Mouse (Mus musculus) kidney, embryonic 14.5 days (tissue): ENCODE measurements around the gene Kcnmb2. TPM values are rescaled to one million over a fixed set of nuclear protein-coding genes. Genes with fewer than 3 reads are reported as not detected.

Experiments
- ATAC-seq: fragments of 200-750 bp; cut with Nextera tagmentation; 2 replicates; pipeline ENCODE4 v1.8.0; 2017; ENCODE audit warnings: moderate number of reproducible peaks, mild to moderate bottlenecking, moderate TSS enrichment, moderate library complexity; ENCODE audit not compliant: low FRiP score, low TSS enrichment
- H3K27ac ChIP-seq: fragments of 300-500 bp; sonication (generic); 2 replicates; pipeline ENCODE4 v1.5.1; 2014; ENCODE audit warnings: low read depth, mild to moderate bottlenecking, low read length, moderate library complexity, mixed read lengths
- H3K27me3 ChIP-seq: fragments of 300-500 bp; sonication (generic); 2 replicates; pipeline ENCODE4 v1.6.1; 2014; ENCODE audit warnings: mild to moderate bottlenecking, low read length; ENCODE audit not compliant: control insufficient read depth, insufficient read depth
- H3K36me3 ChIP-seq: fragments of 300-500 bp; sonication (generic); 2 replicates; pipeline ENCODE4 v1.6.1; 2014; ENCODE audit warnings: low read length, mixed read lengths; ENCODE audit not compliant: control insufficient read depth, insufficient read depth
- H3K4me1 ChIP-seq: fragments of 300-500 bp; sonication (generic); 2 replicates; pipeline ENCODE4 v1.6.1; 2014; ENCODE audit warnings: low read length, mixed read lengths; ENCODE audit not compliant: control insufficient read depth, insufficient read depth
- H3K4me2 ChIP-seq: fragments of 300-500 bp; sonication (generic); replicated peaks from 2 replicates; pipeline ENCODE4 v1.6.1; 2014; ENCODE audit warnings: low read depth, mild to moderate bottlenecking, low read length
- H3K4me3 ChIP-seq: fragments of 300-500 bp; sonication (generic); 2 replicates; pipeline ENCODE4 v1.5.1; 2014; ENCODE audit warnings: mild to moderate bottlenecking, low read length
- H3K9ac ChIP-seq: fragments of 300-500 bp; sonication (generic); 2 replicates; pipeline ENCODE4 v1.6.1; 2014; ENCODE audit warnings: low read depth, mild to moderate bottlenecking, low read length, moderate library complexity
- H3K9me3 ChIP-seq: fragments of 300-500 bp; sonication (generic); 2 replicates; pipeline ENCODE4 v1.6.1; 2016; ENCODE audit warnings: low read length; ENCODE audit not compliant: control insufficient read depth
- WGBS: fragments of 180-500 bp; shearing (Covaris S2); extraction: QIAGEN DNeasy Blood & Tissue Kit; methylation state at CpG from one replicate; pipeline ENCODE4 v1.1.7; 2014; 5-methylcytosine and 5-hydroxymethylcytosine counted together
- polyA plus RNA-seq: library from polyadenylated mRNA; unstranded; fragments of >200 nt; fragmentation: Nextera tagmentation; extraction: Ambion mirVana; gene quantifications from 2 replicates; pipeline ENCODE4 v1.2.1, GENCODE M21; 2014

Gene Kcnmb2
- polyA plus RNA-seq, 1 experiment from 2014 or later: 2.7 TPM

GRCm38 (mm10) chr3:32048777-32049176 lies 146.5 kb downstream of the Kcnmb2 start:
- ATAC-seq: no peak
- Histone ChIP-seq H3K36me3 (no peaks in the 10 kb centered on the region), H3K27ac (no peak overlapping the region), H3K27me3 (no peaks in the 10 kb centered on the region), H3K9me3 (no peaks in the 10 kb centered on the region), H3K4me2 (no peak overlapping the region), H3K9ac (no peak overlapping the region), H3K4me1 (no peaks in the 10 kb centered on the region), H3K4me3 (no peak overlapping the region)
- WGBS: 92% methylated on average over 3 of the region's 3 CpGs

- Histone ChIP-seq H3K4me1 (no peaks in the 10 kb centered on the region), H3K9ac (no peak overlapping the region), H3K36me3 (no peaks in the 10 kb centered on the region), H3K27me3 (no peaks in the 10 kb centered on the region), H3K27ac (no peak overlapping the region), H3K9me3 (no peaks in the 10 kb centered on the region), H3K4me3 (no peak overlapping the region), H3K4me2 (no peak overlapping the region)
- no peak for ATAC-seq
- WGBS: 71% methylated on average over 3 of the region's 3 CpGs
Observed at GRCm38 (mm10) chr3:32052596-32052995, 150.3 kb downstream of the Kcnmb2 start.

DNA sequence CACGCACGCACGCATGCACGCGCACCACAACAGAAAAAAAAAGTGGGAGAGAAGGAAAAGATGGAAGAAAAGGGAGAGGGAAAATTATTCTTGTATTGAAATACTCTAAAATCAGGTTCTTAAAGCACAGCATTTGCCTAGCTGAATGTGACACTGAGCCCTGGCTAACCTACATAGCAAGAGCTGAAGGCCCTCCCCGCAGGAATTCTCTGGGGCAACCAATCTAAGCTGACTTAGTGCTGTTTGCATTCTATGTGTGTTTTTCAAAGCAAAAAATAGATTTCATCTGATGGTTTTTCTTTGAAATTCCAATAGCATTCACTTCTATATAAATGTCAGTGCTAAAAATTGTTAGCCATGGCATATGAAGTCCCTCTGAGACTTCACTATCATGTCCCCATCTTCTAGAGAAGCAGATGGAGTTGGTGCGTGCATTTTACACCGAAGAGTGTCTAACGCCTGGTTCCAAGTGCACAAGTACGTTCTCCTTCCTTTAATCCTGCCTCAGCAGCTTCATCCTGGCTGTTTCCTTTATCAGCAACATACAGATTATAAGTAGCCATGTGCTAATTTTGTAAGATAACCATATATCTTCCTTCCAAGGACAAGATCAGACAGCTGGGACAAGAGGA lies 151.4 kb downstream of the Kcnmb2 start:
- ATAC-seq: no peak
- Histone ChIP-seq H3K4me1 (no peaks in the 10 kb centered on the region), H3K4me2 (no peak overlapping the region), H3K27ac (no peak overlapping the region), H3K36me3 (no peaks in the 10 kb centered on the region), H3K9me3 (no peaks in the 10 kb centered on the region), H3K4me3 (no peak overlapping the region), H3K27me3 (no peaks in the 10 kb centered on the region), H3K9ac (no peak overlapping the region)
- WGBS: 94% methylated on average over 10 of the region's 10 CpGs

DNA sequence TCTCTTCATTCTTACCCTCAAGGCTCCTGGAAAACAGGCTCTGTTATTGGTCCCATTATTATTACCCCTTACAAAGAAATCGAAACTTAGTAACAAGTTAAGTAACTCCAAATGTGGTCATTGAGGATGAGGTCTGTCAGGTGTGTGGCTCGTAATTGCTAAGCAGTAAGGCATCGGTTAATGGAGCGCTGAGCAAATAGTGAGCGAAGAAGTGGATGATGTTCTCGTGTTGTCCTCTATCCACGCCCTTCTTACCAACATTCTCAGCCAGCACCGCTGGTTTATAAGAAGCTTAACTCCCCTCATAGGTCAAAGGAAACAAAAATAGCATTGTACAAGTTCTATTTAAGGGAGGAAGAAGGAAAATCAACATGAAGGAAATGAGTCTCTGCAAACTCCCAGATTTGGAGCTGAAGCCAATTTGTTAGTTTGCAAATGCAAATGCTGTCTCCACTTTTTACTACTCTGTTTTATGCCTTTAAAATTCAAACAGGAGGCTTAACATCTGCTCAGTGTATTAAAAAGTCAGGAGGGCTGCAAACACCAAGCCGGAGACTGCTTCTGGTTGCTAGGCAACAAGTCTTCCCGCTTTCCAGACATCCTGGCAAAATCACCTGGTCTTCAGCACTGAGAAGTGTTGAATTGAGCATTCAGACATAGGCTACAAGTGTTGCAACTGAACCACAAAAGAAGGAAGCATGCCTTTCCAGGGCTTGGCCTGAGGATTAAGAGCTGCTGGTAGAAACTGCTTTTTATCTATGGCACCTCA lies 157.8 kb downstream of the Kcnmb2 start:
- Histone ChIP-seq H3K4me2 (no peak overlapping the region), H3K9me3 (no peaks in the 10 kb centered on the region), H3K4me3 (no peak overlapping the region), H3K27ac (no peak overlapping the region), H3K36me3 (no peaks in the 10 kb centered on the region), H3K9ac (no peak overlapping the region), H3K27me3 (no peaks in the 10 kb centered on the region), H3K4me1 (no peaks in the 10 kb centered on the region)
- 58% methylated on average over 10 of the region's 10 CpGs for WGBS
- no peak for ATAC-seq

DNA sequence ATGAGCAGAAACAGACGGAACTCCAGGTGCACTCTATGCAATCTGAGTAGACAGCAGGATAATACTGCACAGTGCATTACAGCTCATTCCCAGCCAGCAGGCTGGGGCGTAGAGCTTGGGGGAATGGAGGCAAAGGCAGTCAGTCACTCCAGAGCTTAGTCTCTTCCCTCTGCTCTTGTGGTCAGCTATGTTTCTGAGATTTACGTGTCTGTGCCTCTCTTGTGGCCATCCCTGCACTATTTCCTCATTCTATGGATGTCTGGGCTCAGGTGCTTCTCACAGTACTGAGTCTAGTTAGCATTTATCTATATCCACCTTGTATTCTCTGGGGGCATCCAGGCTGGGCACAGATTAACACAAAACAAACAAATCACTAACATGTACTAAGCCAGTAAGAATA lies 160.4 kb downstream of the Kcnmb2 start:
- WGBS: 87% methylated on average over 3 of the region's 3 CpGs
- no peak overlapping the region for H3K9ac ChIP-seq
- no peaks in the 10 kb centered on the region for H3K9me3 ChIP-seq
- H3K4me3 ChIP-seq: no peak overlapping the region
- H3K4me1 ChIP-seq: no peaks in the 10 kb centered on the region
- no peak overlapping the region for H3K27ac ChIP-seq
- no peak for ATAC-seq
- no peaks in the 10 kb centered on the region for H3K36me3 ChIP-seq
- H3K27me3 ChIP-seq: no peaks in the 10 kb centered on the region
- H3K4me2 ChIP-seq: no peak overlapping the region

- Histone ChIP-seq H3K4me3 (no peak overlapping the region), H3K27ac (no peak overlapping the region), H3K36me3 (no peaks in the 10 kb centered on the region), H3K9me3 (no peaks in the 10 kb centered on the region), H3K4me2 (no peak overlapping the region), H3K9ac (no peak overlapping the region), H3K27me3 (no peaks in the 10 kb centered on the region), H3K4me1 (no peaks in the 10 kb centered on the region)
- no peak for ATAC-seq
- WGBS: 81% methylated on average over 3 of the region's 3 CpGs
Observed at GRCm38 (mm10) chr3:32063312-32063711, 161.0 kb downstream of the Kcnmb2 start.

GRCm38 (mm10) chr3:32067004-32067935 lies 165.0 kb downstream of the Kcnmb2 start:
- H3K4me3 ChIP-seq: no peak overlapping the region
- H3K36me3 ChIP-seq: no peaks in the 10 kb centered on the region
- no peak overlapping the region for H3K9ac ChIP-seq
- H3K27ac ChIP-seq: no peak overlapping the region
- no peak overlapping the region for H3K4me2 ChIP-seq
- WGBS: 61% methylated on average over 9 of the region's 9 CpGs
- H3K4me1 ChIP-seq: no peaks in the 10 kb centered on the region
- no peaks in the 10 kb centered on the region for H3K27me3 ChIP-seq
- no peak for ATAC-seq
- H3K9me3 ChIP-seq: no peaks in the 10 kb centered on the region

- Histone ChIP-seq H3K9me3 (no peaks in the 10 kb centered on the region), H3K27ac (no peak overlapping the region), H3K4me1 (no peaks in the 10 kb centered on the region), H3K9ac (no peak overlapping the region), H3K36me3 (no peaks in the 10 kb centered on the region), H3K4me2 (no peak overlapping the region), H3K4me3 (no peak overlapping the region), H3K27me3 (no peaks in the 10 kb centered on the region)
- WGBS: 74% methylated on average over 8 of the region's 8 CpGs
- no peak for ATAC-seq
Observed at GRCm38 (mm10) chr3:32073881-32074280, 171.6 kb downstream of the Kcnmb2 start.
